Mouse (Mus musculus): ENCODE results near the gene Lrat. TPM values are rescaled to one million over a fixed set of nuclear protein-coding genes. Genes with fewer than 3 reads are reported as not detected.

The Lrat gene
- total RNA-seq, 2 experiments from 2014 or later, result not detected

Other genes with a start within 250 kb of the Lrat start
- not detected in 2 replicates for gene Rbm46, start 27.5 kb downstream of the Lrat start, total RNA-seq (2015; ENCODE audit: low replicate concordance)
- gene Rbm46, start 27.5 kb downstream of the Lrat start, total RNA-seq (2017; ENCODE audit: low replicate concordance), result not detected in 2 replicates
- gene Fgg, start 103.8 kb upstream of the Lrat start, total RNA-seq (2015; ENCODE audit: low replicate concordance), result not detected in 2 replicates
- gene Fgg, start 103.8 kb upstream of the Lrat start, total RNA-seq (2017; ENCODE audit: low replicate concordance), result not detected in 2 replicates
- gene Fga, start 122.1 kb upstream of the Lrat start, total RNA-seq (2015; ENCODE audit: low replicate concordance), result not detected in 2 replicates
- not detected in 2 replicates for gene Fga, start 122.1 kb upstream of the Lrat start, total RNA-seq (2017; ENCODE audit: low replicate concordance)
- not detected in 2 replicates for gene Fgb, start 145.9 kb upstream of the Lrat start, total RNA-seq (2015; ENCODE audit: low replicate concordance)
- not detected in 2 replicates for gene Fgb, start 145.9 kb upstream of the Lrat start, total RNA-seq (2017; ENCODE audit: low replicate concordance)
- 8.8 and 39.3 TPM in 2 replicates for gene Plrg1, start 151.5 kb upstream of the Lrat start, total RNA-seq (2015; ENCODE audit: low replicate concordance)
- gene Plrg1, start 151.5 kb upstream of the Lrat start, total RNA-seq (2017; ENCODE audit: low replicate concordance), result 25.6 and 28.5 TPM in 2 replicates
- not detected in 2 replicates for gene Dchs2, start 224.0 kb upstream of the Lrat start, total RNA-seq (2015; ENCODE audit: low replicate concordance)
- not detected in 2 replicates for gene Dchs2, start 224.0 kb upstream of the Lrat start, total RNA-seq (2017; ENCODE audit: low replicate concordance)